Mouse (Mus musculus): ENCODE data around the gene Fam43b.

Fam43b gene

DNA sequence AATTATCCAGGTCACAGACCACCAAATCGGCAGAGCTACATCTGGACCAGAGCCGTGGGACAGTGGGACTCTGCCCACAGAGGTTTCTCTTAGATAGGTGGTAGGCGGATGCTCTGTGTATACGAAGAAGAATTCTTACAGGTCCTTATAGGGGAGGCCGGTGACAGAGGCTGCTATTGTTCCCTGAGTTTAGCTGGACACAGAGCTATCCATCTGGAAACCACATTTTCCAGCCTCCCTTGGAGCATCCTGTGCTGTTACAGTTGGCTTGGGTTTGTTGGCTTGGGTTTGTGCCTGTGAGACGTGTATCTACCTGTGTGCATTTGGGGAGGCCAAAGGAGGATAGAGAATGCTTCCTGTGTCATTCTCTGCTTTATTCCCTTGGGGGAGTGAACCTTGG lies 43.6 kb downstream of the Fam43b start:
- in situ Hi-C loops (cut with MboI) = no loop called here

DNA sequence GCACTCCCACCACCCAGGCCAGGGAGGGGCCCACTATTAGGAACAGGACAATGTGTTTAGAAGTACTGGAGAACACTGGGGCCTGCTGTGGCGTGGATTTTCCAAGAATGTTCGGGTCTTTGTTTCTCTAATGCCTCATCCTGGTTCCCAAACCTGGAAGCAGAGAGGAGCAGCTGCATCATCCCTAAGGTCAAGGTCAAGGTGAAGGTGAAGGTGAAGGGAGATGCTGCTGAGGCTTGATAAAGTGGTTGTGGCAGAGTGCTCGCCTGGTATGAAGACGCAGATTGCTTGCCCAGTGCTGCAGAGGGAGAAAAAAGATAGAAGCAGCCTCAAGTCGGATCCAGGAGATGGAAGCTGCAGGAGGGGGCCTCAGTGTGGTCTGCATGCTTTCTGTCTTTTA lies 44.5 kb downstream of the Fam43b start:
- in situ Hi-C loops (cut with MboI) = no loop called here

DNA sequence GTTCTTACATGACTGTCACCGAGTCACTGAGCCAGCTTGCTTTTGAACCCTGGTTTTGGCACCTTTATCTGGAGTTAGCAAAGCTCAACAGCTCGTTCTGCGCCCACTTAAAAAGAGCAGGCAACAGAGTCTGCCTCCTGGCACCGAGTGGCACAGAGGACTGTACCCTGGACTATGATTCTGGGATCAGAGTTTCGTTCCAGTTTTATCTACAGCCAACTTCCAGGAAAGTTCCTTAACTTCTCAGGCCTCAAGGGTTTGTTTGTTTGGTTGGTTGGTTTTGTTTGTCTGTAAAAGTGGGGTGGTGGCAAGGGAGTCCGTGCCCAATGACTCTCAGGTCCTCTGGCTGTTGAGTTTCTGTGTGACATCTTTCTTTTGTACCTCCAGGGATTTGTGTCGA lies 47.6 kb downstream of the Fam43b start:
- in situ Hi-C loops (cut with MboI) = no loop called here

DNA sequence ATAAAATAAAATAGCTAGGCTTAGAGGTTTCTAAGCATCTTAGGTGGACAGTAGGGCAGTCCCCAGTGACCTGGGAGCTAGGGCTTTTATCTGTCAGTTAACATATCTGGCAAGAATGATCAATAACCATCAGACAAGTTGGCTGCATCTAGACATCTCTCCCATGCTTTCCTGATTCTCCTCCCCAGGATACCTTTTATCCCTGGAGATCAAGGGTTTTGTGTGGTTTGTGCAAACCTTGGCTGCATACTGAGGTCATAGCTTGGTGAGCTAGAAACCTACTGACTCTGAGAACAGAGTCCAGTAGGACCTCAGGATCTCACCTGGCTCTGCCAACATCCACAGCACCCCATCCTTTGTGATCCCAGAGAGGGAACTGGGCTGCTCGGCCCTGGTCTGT lies 49.0 kb downstream of the Fam43b start:
- in situ Hi-C loops (cut with MboI) = no loop called here

DNA sequence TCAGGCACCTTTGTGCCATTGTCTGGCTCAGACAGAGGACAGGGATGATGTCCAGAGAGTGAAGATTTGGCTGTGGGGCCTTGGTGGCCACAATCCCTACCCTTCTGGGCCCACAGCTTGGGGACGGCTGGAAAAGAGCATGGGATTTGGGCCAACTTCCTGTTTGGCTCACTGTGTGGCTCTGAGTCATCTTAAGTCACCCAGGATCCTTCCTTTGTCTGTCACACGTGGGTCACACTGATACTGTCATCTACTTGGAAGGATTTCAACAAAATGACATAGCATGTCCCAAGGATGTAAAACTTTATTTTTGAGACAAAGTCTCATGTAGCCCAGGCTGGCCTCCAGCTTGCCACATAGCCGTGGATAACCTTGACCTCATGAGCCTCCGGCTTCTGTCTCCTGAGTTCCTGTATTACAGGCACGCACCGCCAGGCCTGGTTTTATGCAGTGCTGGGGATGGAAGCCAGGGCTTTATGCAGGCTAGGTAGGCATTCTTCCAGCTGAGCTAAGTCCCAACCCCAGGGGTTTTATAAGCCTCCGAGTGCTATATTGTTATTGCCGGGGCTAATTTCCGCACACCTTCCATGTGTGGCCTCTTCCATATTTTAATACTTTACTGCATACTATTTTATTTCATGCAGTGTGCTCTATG lies 51.3 kb downstream of the Fam43b start:
- in situ Hi-C loops (cut with MboI) = no loop called here

Data from mature B cell (primary cell).